Mouse (Mus musculus): ENCODE data around the gene H2-D1. TPM values are rescaled to one million over a fixed set of nuclear protein-coding genes. Genes with fewer than 3 reads are reported as not detected.

The H2-D1 gene
- polyA plus RNA-seq, 1 experiment from 2014 or later = 77.6 TPM

GRCm38 (mm10) chr17:35251981-35252380, 10.5 kb upstream of the H2-D1 start:
- 77% methylated on average over 5 of the region's 5 CpGs for WGBS
- H3K9me3 ChIP-seq (ENCODE audit: control insufficient read depth, low read depth, low read length) = no peaks in the 10 kb centered on the region

GRCm38 (mm10) chr17:35252619-35253292, 9.8 kb upstream of the H2-D1 start:
- H3K27ac ChIP-seq (ENCODE audit: low read length) = no peak overlapping the region
- no peak overlapping the region for H3K4me2 ChIP-seq (replicated peaks; ENCODE audit: low read depth, low read length)
- H3K9ac ChIP-seq (replicated peaks; ENCODE audit: low read depth, low read length) = no peak overlapping the region
- no peaks in the 10 kb centered on the region for H3K4me1 ChIP-seq (ENCODE audit: control insufficient read depth, insufficient read depth, low read length)
- H3K27me3 ChIP-seq (ENCODE audit: control insufficient read depth, insufficient read depth, low read length) = no peaks in the 10 kb centered on the region
- no peak overlapping the region for H3K4me3 ChIP-seq (ENCODE audit: low read depth, low read length)
- H3K36me3 ChIP-seq (ENCODE audit: control insufficient read depth, insufficient read depth, low read length) = peaks cover 63% of the 10 kb centered on the region
- ATAC-seq (ENCODE audit: insufficient number of reproducible peaks, insufficient read depth, low FRiP score, low read depth) = no peak
- H3K9me3 ChIP-seq (ENCODE audit: control insufficient read depth, low read depth, low read length) = no peaks in the 10 kb centered on the region
- WGBS = 80% methylated on average over 18 of the region's 18 CpGs

More at GRCm38 (mm10) chr17:35251981-35252380, 10.5 kb upstream of the H2-D1 start:
- no peak for ATAC-seq (ENCODE audit: insufficient number of reproducible peaks, insufficient read depth, low FRiP score, low read depth)
- no peak overlapping the region for H3K9ac ChIP-seq (replicated peaks; ENCODE audit: low read depth, low read length)
- no peaks in the 10 kb centered on the region for H3K4me1 ChIP-seq (ENCODE audit: control insufficient read depth, insufficient read depth, low read length)
- H3K36me3 ChIP-seq (ENCODE audit: control insufficient read depth, insufficient read depth, low read length) = peaks cover 71% of the 10 kb centered on the region
- no peak overlapping the region for H3K4me2 ChIP-seq (replicated peaks; ENCODE audit: low read depth, low read length)
- H3K27me3 ChIP-seq (ENCODE audit: control insufficient read depth, insufficient read depth, low read length) = no peaks in the 10 kb centered on the region
- no peak overlapping the region for H3K27ac ChIP-seq (ENCODE audit: low read length)
- H3K4me3 ChIP-seq (ENCODE audit: low read depth, low read length) = no peak overlapping the region

DNA sequence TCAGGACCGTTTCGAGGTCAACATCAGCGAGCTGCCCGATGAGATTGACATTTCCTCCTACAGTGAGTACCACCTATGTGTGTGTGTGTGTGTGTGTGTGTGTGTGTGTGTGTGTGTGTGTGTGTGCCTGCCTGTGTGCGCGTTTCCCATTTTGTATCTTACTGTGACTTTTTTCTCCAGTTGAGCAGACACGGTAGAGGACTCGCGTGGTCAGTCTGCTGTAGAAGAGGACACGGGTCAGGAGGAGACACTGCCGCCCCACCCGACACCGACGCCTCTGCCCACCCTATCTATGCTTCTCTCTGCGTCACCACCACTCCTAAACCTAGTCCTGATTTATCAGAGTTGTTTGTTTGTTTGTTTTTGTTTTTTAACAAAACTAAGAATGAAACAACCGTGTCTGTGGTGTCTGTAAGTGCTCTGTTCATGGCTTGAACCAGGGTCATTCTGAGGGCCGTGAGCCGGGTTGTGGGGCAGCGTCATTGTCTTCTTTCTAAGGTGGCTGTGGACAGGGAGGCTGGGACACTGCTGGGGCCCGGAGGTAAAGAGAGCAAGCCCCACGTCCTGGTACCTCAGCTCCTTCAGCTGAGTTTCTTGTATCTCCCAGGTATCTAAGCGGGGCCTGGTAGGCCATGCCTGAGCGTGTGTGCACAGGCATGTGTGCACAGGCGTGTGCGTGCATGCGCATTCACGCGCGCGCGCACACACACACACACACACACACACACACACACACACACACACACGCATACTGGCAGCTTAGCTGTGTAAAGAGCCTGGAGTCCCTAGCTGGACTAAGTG, 9.0 kb upstream of the H2-D1 start:
- H3K9me3 ChIP-seq (ENCODE audit: control insufficient read depth, low read depth, low read length) = no peaks in the 10 kb centered on the region
- no peaks in the 10 kb centered on the region for H3K27me3 ChIP-seq (ENCODE audit: control insufficient read depth, insufficient read depth, low read length)
- 82% methylated on average over 32 of the region's 32 CpGs for WGBS
- H3K9ac ChIP-seq (replicated peaks; ENCODE audit: low read depth, low read length) = no peak overlapping the region
- no peak overlapping the region for H3K4me3 ChIP-seq (ENCODE audit: low read depth, low read length)
- no peaks in the 10 kb centered on the region for H3K4me1 ChIP-seq (ENCODE audit: control insufficient read depth, insufficient read depth, low read length)
- 0 out of 2 replicates have a peak, but pooled peaks have one; percentile 1 for ATAC-seq (ENCODE audit: insufficient number of reproducible peaks, insufficient read depth, low FRiP score, low read depth)
- H3K27ac ChIP-seq (ENCODE audit: low read length) = no peak overlapping the region
- peaks cover 56% of the 10 kb centered on the region for H3K36me3 ChIP-seq (ENCODE audit: control insufficient read depth, insufficient read depth, low read length)
- H3K4me2 ChIP-seq (replicated peaks; ENCODE audit: low read depth, low read length) = no peak overlapping the region

DNA sequence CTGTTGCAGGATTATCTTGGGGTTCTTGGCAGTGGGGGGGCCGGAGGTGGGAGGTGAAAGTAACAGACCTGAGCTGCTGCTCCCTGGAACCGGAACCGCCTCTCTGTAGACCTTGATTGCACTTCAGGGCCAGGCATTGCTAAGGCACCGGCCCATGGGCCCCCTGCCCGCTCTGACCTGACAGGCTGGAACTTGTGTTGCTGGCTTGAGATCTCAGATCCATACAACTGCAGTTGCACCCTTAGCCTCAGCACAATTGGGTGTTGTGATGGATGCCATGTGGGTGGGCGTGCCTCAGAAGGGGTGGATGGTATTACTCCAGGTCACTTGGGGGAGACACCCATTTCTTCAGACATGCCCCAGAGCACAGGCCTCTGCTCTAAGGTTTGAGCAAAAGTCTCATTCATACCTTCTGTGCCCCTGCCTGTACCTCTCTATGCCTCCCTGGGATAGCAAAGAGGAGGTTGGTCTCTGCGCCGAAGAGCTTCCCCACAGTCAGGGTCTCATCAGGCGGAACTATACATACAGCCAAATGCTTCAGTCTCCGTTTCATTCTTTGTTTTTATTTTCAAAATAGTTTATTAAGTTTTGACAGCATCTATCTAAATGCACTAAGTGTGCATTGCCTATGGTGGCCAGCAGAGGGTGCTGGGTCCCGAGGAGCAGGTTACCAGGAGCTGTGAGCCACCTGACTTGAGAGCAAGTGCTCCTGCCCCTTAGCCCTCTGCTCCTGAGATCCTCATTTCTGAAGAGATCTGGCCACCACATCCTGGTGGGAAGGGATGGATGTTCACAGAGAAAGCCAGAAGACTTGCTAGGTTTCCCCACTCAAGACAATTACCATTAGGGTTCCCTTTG, 8.1 kb upstream of the H2-D1 start:
- no peak overlapping the region for H3K4me3 ChIP-seq (ENCODE audit: low read depth, low read length)
- H3K27ac ChIP-seq (ENCODE audit: low read length) = no peak overlapping the region
- WGBS = 67% methylated on average over 11 of the region's 11 CpGs
- H3K27me3 ChIP-seq (ENCODE audit: control insufficient read depth, insufficient read depth, low read length) = no peaks in the 10 kb centered on the region
- peaks cover 46% of the 10 kb centered on the region for H3K36me3 ChIP-seq (ENCODE audit: control insufficient read depth, insufficient read depth, low read length)
- H3K9me3 ChIP-seq (ENCODE audit: control insufficient read depth, low read depth, low read length) = no peaks in the 10 kb centered on the region
- no peak overlapping the region for H3K9ac ChIP-seq (replicated peaks; ENCODE audit: low read depth, low read length)
- no peaks in the 10 kb centered on the region for H3K4me1 ChIP-seq (ENCODE audit: control insufficient read depth, insufficient read depth, low read length)
- peak; percentile 17; the same call in 1 of the 2 replicates for ATAC-seq (ENCODE audit: insufficient number of reproducible peaks, insufficient read depth, low FRiP score, low read depth)
- no peak overlapping the region for H3K4me2 ChIP-seq (replicated peaks; ENCODE audit: low read depth, low read length)

GRCm38 (mm10) chr17:35255301-35255700, 7.2 kb upstream of the H2-D1 start:
- H3K9me3 ChIP-seq (ENCODE audit: control insufficient read depth, low read depth, low read length) = no peaks in the 10 kb centered on the region
- H3K36me3 ChIP-seq (ENCODE audit: control insufficient read depth, insufficient read depth, low read length) = peaks cover 38% of the 10 kb centered on the region
- no peak overlapping the region for H3K4me3 ChIP-seq (ENCODE audit: low read depth, low read length)
- WGBS = 72% methylated on average over 3 of the region's 3 CpGs
- H3K9ac ChIP-seq (replicated peaks; ENCODE audit: low read depth, low read length) = no peak overlapping the region
- no peak overlapping the region for H3K4me2 ChIP-seq (replicated peaks; ENCODE audit: low read depth, low read length)
- ATAC-seq (ENCODE audit: insufficient number of reproducible peaks, insufficient read depth, low FRiP score, low read depth) = no peak
- H3K4me1 ChIP-seq (ENCODE audit: control insufficient read depth, insufficient read depth, low read length) = no peaks in the 10 kb centered on the region
- H3K27me3 ChIP-seq (ENCODE audit: control insufficient read depth, insufficient read depth, low read length) = no peaks in the 10 kb centered on the region
- no peak overlapping the region for H3K27ac ChIP-seq (ENCODE audit: low read length)

DNA sequence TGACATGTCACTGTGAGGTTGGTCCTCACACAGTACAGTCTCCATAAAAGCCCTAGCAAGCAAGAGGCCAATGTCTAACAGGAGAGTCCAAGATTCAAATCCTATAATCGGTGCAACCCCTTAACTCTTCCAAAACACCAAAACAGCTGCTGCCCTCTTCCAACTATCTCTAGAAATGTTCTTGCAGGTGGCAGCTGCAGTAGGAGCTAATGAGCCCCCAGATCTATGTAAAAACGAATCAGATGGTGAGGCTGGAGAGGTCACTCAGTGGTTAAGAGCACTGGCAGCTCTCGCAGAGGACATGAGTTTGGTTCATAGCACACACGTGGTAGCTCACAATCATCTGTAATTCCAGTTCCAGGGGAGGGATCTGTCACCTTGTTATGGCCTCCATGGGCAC, 6.8 kb upstream of the H2-D1 start:
- Histone ChIP-seq H3K27me3 (ENCODE audit: control insufficient read depth, insufficient read depth, low read length) (no peaks in the 10 kb centered on the region), H3K9me3 (ENCODE audit: control insufficient read depth, low read depth, low read length) (no peaks in the 10 kb centered on the region), H3K4me3 (ENCODE audit: low read depth, low read length) (no peak overlapping the region), H3K9ac (replicated peaks; ENCODE audit: low read depth, low read length) (no peak overlapping the region), H3K36me3 (ENCODE audit: control insufficient read depth, insufficient read depth, low read length) (peaks cover 34% of the 10 kb centered on the region), H3K4me2 (replicated peaks; ENCODE audit: low read depth, low read length) (no peak overlapping the region), H3K27ac (ENCODE audit: low read length) (no peak overlapping the region), H3K4me1 (ENCODE audit: control insufficient read depth, insufficient read depth, low read length) (no peaks in the 10 kb centered on the region)
- no peak for ATAC-seq (ENCODE audit: insufficient number of reproducible peaks, insufficient read depth, low FRiP score, low read depth)
- 52% methylated on average over 4 of the region's 4 CpGs for WGBS

DNA sequence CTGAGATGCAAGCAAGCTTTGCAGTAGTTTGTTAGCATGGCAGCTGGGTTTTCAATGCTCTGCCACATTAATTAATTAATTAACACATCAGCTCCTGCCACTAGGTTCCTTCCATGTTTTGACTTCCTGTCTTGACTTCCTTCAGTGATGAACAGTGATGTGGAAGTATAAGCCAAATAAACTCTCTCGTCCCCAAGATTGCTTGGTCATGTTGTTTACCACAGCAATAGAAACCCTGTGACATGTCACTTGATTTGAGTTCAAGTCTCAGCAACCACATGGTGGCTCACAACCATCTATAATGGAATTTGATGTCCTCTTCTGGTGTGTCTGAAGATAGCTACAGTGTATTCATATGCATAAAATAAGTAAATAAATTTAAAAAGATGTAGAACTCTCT, 5.2 kb upstream of the H2-D1 start:
- Histone ChIP-seq H3K4me3 (ENCODE audit: low read depth, low read length) (no peak overlapping the region), H3K9ac (replicated peaks; ENCODE audit: low read depth, low read length) (no peak overlapping the region), H3K27me3 (ENCODE audit: control insufficient read depth, insufficient read depth, low read length) (no peaks in the 10 kb centered on the region), H3K4me1 (ENCODE audit: control insufficient read depth, insufficient read depth, low read length) (no peaks in the 10 kb centered on the region), H3K36me3 (ENCODE audit: control insufficient read depth, insufficient read depth, low read length) (peaks cover 19% of the 10 kb centered on the region), H3K9me3 (ENCODE audit: control insufficient read depth, low read depth, low read length) (no peaks in the 10 kb centered on the region), H3K27ac (ENCODE audit: low read length) (no peak overlapping the region), H3K4me2 (replicated peaks; ENCODE audit: low read depth, low read length) (no peak overlapping the region)
- WGBS = 64% methylated on average over 1 of the region's 1 CpGs
- no peak for ATAC-seq (ENCODE audit: insufficient number of reproducible peaks, insufficient read depth, low FRiP score, low read depth)

- H3K27me3 ChIP-seq (ENCODE audit: control insufficient read depth, insufficient read depth, low read length) = no peaks in the 10 kb centered on the region
- no peak overlapping the region for H3K27ac ChIP-seq (ENCODE audit: low read length)
- H3K36me3 ChIP-seq (ENCODE audit: control insufficient read depth, insufficient read depth, low read length) = peaks cover 13% of the 10 kb centered on the region
- H3K4me1 ChIP-seq (ENCODE audit: control insufficient read depth, insufficient read depth, low read length) = no peaks in the 10 kb centered on the region
- H3K9me3 ChIP-seq (ENCODE audit: control insufficient read depth, low read depth, low read length) = no peaks in the 10 kb centered on the region
- WGBS = 18% methylated on average over 17 of the region's 17 CpGs
- ATAC-seq (ENCODE audit: insufficient number of reproducible peaks, insufficient read depth, low FRiP score, low read depth) = no peak; the same call in 1 of the 2 replicates
- H3K4me2 ChIP-seq (replicated peaks; ENCODE audit: low read depth, low read length) = peak overlapping the region; percentile 23; the same call in 1 of the 2 replicates
- H3K9ac ChIP-seq (replicated peaks; ENCODE audit: low read depth, low read length) = no peak overlapping the region
- no peak overlapping the region for H3K4me3 ChIP-seq (ENCODE audit: low read depth, low read length)
Measured at GRCm38 (mm10) chr17:35257824-35258491, 4.6 kb upstream of the H2-D1 start.
